Mouse (Mus musculus) hindbrain, postnatal 0 days (tissue): ENCODE measurements around the gene Caskin1. TPM values are rescaled to one million over a fixed set of nuclear protein-coding genes. Genes with fewer than 3 reads are reported as not detected.

ENCODE experiments used
- ATAC-seq: fragments of 200-750 bp; cut with Nextera tagmentation; 2 replicates; pipeline ENCODE4 v1.8.0; 2017; ENCODE audit warnings: mild to moderate bottlenecking, moderate TSS enrichment, moderate library complexity
- DNase-seq: peaks from one replicate; pipeline ENCODE4 v3.0.0-alpha.2; 2015; ENCODE audit warnings: low spot score
- H3K27ac ChIP-seq: fragments of 300-500 bp; sonication (generic); 2 replicates; pipeline ENCODE4 v1.5.1; 2014; ENCODE audit warnings: mild to moderate bottlenecking
- H3K27me3 ChIP-seq: fragments of 300-500 bp; sonication (generic); 2 replicates; pipeline ENCODE4 v1.6.1; 2014; ENCODE audit warnings: low read length, mixed read lengths; ENCODE audit not compliant: insufficient read depth
- H3K36me3 ChIP-seq: fragments of 300-500 bp; sonication (generic); 2 replicates; pipeline ENCODE4 v1.6.1; 2014; ENCODE audit warnings: low read length, mixed read lengths; ENCODE audit not compliant: insufficient read depth
- H3K4me1 ChIP-seq: fragments of 300-500 bp; sonication (generic); 2 replicates; pipeline ENCODE4 v1.6.1; 2014; ENCODE audit warnings: antibody characterized with exemption, low read length, mixed read lengths; ENCODE audit not compliant: insufficient read depth
- H3K4me2 ChIP-seq: fragments of 300-500 bp; sonication (generic); 2 replicates; pipeline ENCODE4 v1.6.1; 2014; ENCODE audit warnings: low read depth, mild to moderate bottlenecking, low read length, moderate library complexity, mixed read lengths
- H3K4me3 ChIP-seq: fragments of 300-500 bp; sonication (generic); 2 replicates; pipeline ENCODE4 v1.5.1; 2014; ENCODE audit warnings: low read length
- H3K9ac ChIP-seq: fragments of 300-500 bp; sonication (generic); replicated peaks from 2 replicates; pipeline ENCODE4 v1.6.1; 2014; ENCODE audit warnings: mild to moderate bottlenecking, low read length, moderate library complexity, mixed read lengths
- H3K9me3 ChIP-seq: fragments of 300-500 bp; sonication (generic); 2 replicates; pipeline ENCODE4 v1.6.1; 2016; ENCODE audit warnings: low read length, mixed read lengths
- CTCF ChIP-seq: IDR thresholded peaks from 2 replicates; pipeline ENCODE4 v1.5.1; 2016; ENCODE audit warnings: antibody characterized with exemption, control low read depth, low read depth
- WGBS: fragments of 180-500 bp; shearing (Covaris S2); extraction: QIAGEN DNeasy Blood & Tissue Kit; methylation state at CpG from one replicate; pipeline ENCODE4 v1.1.7; 2014; 5-methylcytosine and 5-hydroxymethylcytosine counted together
- polyA plus RNA-seq: library from polyadenylated mRNA; unstranded; fragments of >200 nt; fragmentation: Nextera tagmentation; extraction: Ambion mirVana; gene quantifications from 2 replicates; pipeline ENCODE4 v1.2.1, GENCODE M21; 2015
- total RNA-seq: library from RNA; depleted of rRNA; stranded (reverse); fragments of >200 nt; gene quantifications from 2 replicates; pipeline ENCODE4 v1.2.3, GENCODE M21; 2014

Caskin1 gene
- total and polyA plus RNA-seq, 2 experiments from 2014 or later, result 42.1 to 163 TPM

DNA sequence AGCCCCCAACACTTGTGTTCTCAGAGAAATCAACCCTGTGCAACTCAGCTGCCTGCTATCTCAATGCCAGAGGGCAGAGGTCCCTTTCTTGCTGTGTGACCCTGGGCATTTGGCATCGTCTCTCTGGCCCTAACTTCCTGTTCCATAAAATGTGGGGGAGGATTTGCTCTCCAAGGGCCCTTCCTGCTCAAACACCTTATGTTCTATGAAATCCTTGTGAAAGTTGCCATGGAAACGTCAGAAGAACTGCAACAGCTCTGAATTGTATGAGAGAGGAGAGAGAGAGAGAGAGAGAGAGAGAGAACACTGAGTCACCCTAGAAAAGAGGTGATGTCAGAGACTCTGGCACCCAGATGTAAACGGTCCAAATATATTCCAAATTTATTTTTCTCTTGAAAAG is 49.1 kb downstream of the Caskin1 start:
- no peak for TF ChIP-seq CTCF
- no peak overlapping the region for H3K9ac ChIP-seq
- no peak overlapping the region for H3K4me3 ChIP-seq
- peak; percentile 59 for DNase-seq
- no peaks in the 10 kb centered on the region for H3K9me3 ChIP-seq
- no peaks in the 10 kb centered on the region for H3K27me3 ChIP-seq
- ATAC-seq, result peak; percentile 57; the same call in 1 of the 2 replicates
- WGBS, result 17% methylated on average over 3 of the region's 3 CpGs
- H3K4me2 ChIP-seq, result no peak overlapping the region
- H3K4me1 ChIP-seq, result peaks cover 17% of the 10 kb centered on the region
- H3K27ac ChIP-seq, result peak overlapping the region; percentile 58; the same call in 1 of the 2 replicates
- H3K36me3 ChIP-seq, result no peaks in the 10 kb centered on the region

DNA sequence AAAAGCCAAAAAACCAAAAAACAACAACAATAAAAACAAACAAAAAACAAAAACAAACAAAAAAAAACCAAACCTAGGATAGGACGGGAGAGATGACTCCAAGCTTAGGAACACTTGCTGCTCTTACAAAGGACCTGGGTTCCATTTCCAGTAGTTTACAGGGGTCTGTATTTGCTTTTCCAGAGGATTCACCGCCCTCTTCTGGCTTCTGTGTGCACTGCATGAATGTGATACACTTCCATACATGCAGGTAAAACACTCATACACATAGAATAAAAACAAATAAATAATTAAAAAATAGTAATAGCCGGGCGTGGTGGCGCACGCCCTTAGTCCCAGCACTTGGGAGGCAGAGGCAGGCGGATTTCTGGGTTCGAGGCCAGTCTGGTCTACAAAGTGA is 50.5 kb downstream of the Caskin1 start:
- Histone ChIP-seq H3K36me3 (no peaks in the 10 kb centered on the region), H3K27ac (no peak overlapping the region), H3K4me3 (no peak overlapping the region), H3K9me3 (no peaks in the 10 kb centered on the region), H3K9ac (no peak overlapping the region), H3K4me1 (peaks cover 8% of the 10 kb centered on the region; the same call in 1 of the 2 replicates), H3K27me3 (no peaks in the 10 kb centered on the region), H3K4me2 (no peak overlapping the region)
- peak; percentile 39; the same call in 1 of the 2 replicates for ATAC-seq
- TF ChIP-seq CTCF, result peak; percentile 68
- 70% methylated on average over 8 of the region's 8 CpGs for WGBS
- peak; percentile 65 for DNase-seq

DNA sequence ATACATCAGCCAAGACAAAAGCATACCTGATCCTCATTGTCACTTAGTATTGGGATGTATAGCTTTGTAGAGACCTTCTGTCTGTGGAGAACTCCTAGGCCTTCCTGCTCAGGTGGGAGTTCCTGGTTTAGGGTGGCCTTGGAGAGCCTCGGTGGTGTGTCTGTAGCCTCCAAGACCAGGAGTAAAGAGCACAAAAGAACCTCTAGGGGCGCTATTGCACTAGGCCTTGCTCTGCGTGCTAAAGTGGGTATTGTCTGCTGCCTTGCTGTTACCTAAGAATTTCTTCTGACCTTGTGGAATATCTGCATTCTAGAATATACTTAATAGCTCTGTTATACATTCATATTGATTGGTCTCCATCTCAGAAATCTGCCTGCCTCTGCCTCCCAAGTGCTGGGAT is 52.0 kb downstream of the Caskin1 start:
- peaks cover 8% of the 10 kb centered on the region; the same call in 1 of the 2 replicates for H3K4me1 ChIP-seq
- peak; percentile 77 for DNase-seq
- no peak overlapping the region for H3K4me2 ChIP-seq
- ATAC-seq, result no peak
- no peak overlapping the region for H3K9ac ChIP-seq
- H3K27me3 ChIP-seq, result no peaks in the 10 kb centered on the region
- no peak overlapping the region for H3K27ac ChIP-seq
- 7% methylated on average over 3 of the region's 3 CpGs for WGBS
- no peak overlapping the region for H3K4me3 ChIP-seq
- no peaks in the 10 kb centered on the region for H3K36me3 ChIP-seq
- TF ChIP-seq CTCF, result peak; percentile 77
- H3K9me3 ChIP-seq, result no peaks in the 10 kb centered on the region

DNA sequence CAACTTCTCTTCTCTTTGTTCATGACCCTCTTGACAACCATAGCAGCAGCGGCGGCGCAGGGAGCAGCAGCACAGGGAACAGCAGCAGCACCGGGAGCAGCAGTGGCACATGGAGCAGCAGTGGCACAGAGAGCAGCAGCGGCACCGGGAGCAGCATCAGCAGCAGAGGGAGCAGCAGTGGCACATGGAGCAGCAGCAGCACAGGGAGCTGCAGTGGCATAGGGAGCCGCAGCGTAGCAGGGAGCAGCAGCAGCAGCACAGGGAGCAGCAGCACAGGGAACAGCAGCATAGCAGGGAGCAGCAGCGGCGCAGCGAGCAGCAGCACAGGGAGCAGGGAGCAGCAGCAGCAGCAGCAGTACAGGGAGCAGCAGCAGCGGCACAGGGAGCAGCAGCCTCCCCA is 56.2 kb downstream of the Caskin1 start:
- H3K4me3 ChIP-seq, result no peak overlapping the region
- TF ChIP-seq CTCF, result peak; percentile 14; the same call in 1 of the 2 replicates
- no peak overlapping the region for H3K27ac ChIP-seq
- no peak overlapping the region for H3K4me2 ChIP-seq
- H3K27me3 ChIP-seq, result no peaks in the 10 kb centered on the region
- H3K36me3 ChIP-seq, result no peaks in the 10 kb centered on the region
- 5% methylated on average over 12 of the region's 12 CpGs for WGBS
- H3K9me3 ChIP-seq, result no peaks in the 10 kb centered on the region
- DNase-seq, result no peak
- peaks cover 3% of the 10 kb centered on the region; the same call in 1 of the 2 replicates for H3K4me1 ChIP-seq
- no peak overlapping the region for H3K9ac ChIP-seq
- no peak for ATAC-seq

DNA sequence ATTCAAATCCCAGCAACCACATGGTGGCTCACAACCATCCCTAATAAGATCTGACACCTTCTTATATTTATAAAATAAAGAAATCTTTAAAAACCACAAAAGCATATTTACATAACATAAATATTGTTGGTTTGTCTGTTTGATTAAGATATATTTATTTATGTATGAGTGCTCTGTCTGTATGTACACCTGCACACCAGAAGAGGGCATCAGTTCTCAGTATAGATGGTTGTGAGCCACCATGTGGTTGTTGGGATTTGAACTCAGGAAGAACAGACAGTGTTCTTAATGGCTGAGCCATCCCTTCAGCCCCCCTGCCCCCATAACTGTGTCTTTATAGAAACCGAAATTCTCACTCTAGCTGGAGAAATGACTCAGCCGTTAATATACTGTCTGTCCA is 56.8 kb downstream of the Caskin1 start:
- no peaks in the 10 kb centered on the region for H3K27me3 ChIP-seq

DNA sequence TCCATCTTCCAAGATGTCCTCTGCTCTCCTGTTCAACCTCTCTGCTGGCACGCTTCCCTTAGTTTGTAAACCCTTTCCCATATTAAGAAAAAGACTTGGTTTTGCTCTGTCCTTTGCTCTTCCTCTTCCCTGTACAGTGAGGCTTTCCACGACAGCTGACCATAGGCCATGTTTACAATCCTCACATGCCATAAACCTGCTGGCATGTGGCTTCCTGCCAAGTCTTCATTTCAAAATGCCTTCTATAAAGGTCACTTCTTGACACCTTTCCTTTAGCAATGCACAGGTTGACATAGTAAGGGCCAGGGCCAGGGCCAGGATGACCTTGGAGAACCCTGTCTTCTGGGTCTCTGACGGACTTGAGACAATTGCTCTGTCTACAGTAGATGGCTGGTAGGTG is 57.8 kb downstream of the Caskin1 start:
- H3K27ac ChIP-seq, result no peak overlapping the region
- TF ChIP-seq CTCF, result no peak
- WGBS, result 82% methylated on average over 3 of the region's 3 CpGs
- no peak overlapping the region for H3K4me3 ChIP-seq
- DNase-seq (no peak), ATAC-seq (no peak)
- H3K36me3 ChIP-seq, result no peaks in the 10 kb centered on the region
- H3K9ac ChIP-seq, result no peak overlapping the region
- H3K27me3 ChIP-seq, result no peaks in the 10 kb centered on the region
- H3K4me2 ChIP-seq, result no peak overlapping the region
- H3K4me1 ChIP-seq, result peaks cover 9% of the 10 kb centered on the region
- H3K9me3 ChIP-seq, result no peaks in the 10 kb centered on the region

More for the DNA sequence above, 56.8 kb downstream of the Caskin1 start:
- H3K4me3 ChIP-seq, result no peak overlapping the region
- H3K36me3 ChIP-seq, result no peaks in the 10 kb centered on the region
- H3K9ac ChIP-seq, result no peak overlapping the region
- ATAC-seq, result no peak
- H3K27ac ChIP-seq, result no peak overlapping the region
- H3K9me3 ChIP-seq, result no peaks in the 10 kb centered on the region
- no peak overlapping the region for H3K4me2 ChIP-seq
- peaks cover 3% of the 10 kb centered on the region; the same call in 1 of the 2 replicates for H3K4me1 ChIP-seq
- 94% methylated on average over 2 of the region's 2 CpGs for WGBS
- DNase-seq, result no peak
- peak; percentile 12; the same call in 1 of the 2 replicates for TF ChIP-seq CTCF

DNA sequence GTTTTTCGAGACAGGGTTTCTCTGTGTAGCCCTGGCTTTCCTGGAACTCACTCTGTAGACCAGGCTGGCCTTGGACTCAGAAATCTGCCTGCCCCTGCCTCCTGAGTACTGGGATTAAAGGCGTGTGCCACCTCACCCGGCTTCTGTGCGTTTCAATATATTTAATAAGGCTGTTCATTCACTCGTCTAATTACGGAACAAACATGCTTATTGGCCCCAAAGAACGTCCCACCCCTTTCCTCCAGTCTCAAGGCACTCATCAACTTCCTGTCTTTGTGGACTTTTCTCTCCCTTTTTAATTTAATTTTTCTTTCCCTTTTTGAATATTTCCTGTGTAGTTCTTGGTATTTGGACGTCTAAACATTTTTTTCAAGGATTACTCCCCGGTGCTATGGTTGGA is 60.0 kb downstream of the Caskin1 start:
- peaks cover 26% of the 10 kb centered on the region for H3K4me1 ChIP-seq
- H3K4me2 ChIP-seq, result peak overlapping the region; percentile 90
- no peaks in the 10 kb centered on the region for H3K27me3 ChIP-seq
- H3K4me3 ChIP-seq, result peak overlapping the region; percentile 85
- DNase-seq (no peak), ATAC-seq (no peak)
- 39% methylated on average over 9 of the region's 9 CpGs for WGBS
- H3K9ac ChIP-seq, result peak overlapping the region; percentile 24; the same call in 1 of the 2 replicates
- no peak for TF ChIP-seq CTCF
- H3K36me3 ChIP-seq, result no peaks in the 10 kb centered on the region
- peak overlapping the region; percentile 99; the same call in 1 of the 2 replicates for H3K27ac ChIP-seq
- no peaks in the 10 kb centered on the region for H3K9me3 ChIP-seq
